In genomic region chr14:58608216-58608615, GRCm38 (mm10) we compare ENCODE assay signal across 10 mouse cellular contexts.
A peak's percentile ranks its signal among the peaks of the same experiment; 100 is the strongest.
DNase-seq lines count a peak whose midpoint lies in the region; ATAC-seq lines count a peak whose summit lies in the region.
"Had no signal": no experiment of that assay in that cellular context is flagged by ENCODE, and none has a peak within 500 bp of the region (broad histone marks: within the 10 kb centered on the region; RNA-seq: fewer than 3 reads in every experiment).

No protein-coding gene starts in this region.

- no peaks in the 10 kb centered on the region for H3K36me3 ChIP-seq in liver, embryonic 12.5 days
- H3K36me3 ChIP-seq: midbrain, embryonic 12.5 days had no signal

- H3K9ac ChIP-seq in liver, embryonic 12.5 days, result no peak overlapping the region
- H3K9ac ChIP-seq: midbrain, embryonic 12.5 days had no signal

- no peaks in the 10 kb centered on the region for H3K4me1 ChIP-seq in liver, embryonic 12.5 days
- H3K4me1 ChIP-seq: midbrain, embryonic 12.5 days had no signal

- no peaks in the 10 kb centered on the region for H3K27me3 ChIP-seq in liver, embryonic 12.5 days (replicated peaks)
- H3K27me3 ChIP-seq: midbrain, embryonic 12.5 days had no signal

- no peak overlapping the region for H3K27ac ChIP-seq in liver, embryonic 12.5 days
- H3K27ac ChIP-seq: midbrain, embryonic 12.5 days had no signal

- WGBS in liver, embryonic 12.5 days (ENCODE audit: insufficient replicate concordance), result 62% methylated on average over 4 of the region's 4 CpGs

- peak; percentile 23 to 48 for DNase-seq in adrenal gland, adult (ENCODE audit: inconsistent age in 2 of 2, low spot score in 1 of 2)
- no peak for DNase-seq in adrenal gland, postnatal 4 days (ENCODE audit: low spot score in 2 of 2)
- DNase-seq in urinary bladder, postnatal 14 days (ENCODE audit: low spot score), result peak; percentile 5
- no peak for DNase-seq in urinary bladder, adult 2 months (ENCODE audit: low spot score)
- DNase-seq in heart, postnatal 14 days, result peak; percentile 13 to 21
- DNase-seq in skeletal muscle tissue, adult 2 months (ENCODE audit: low read depth, low spot score), result peak; percentile 56
- DNase-seq in testis, postnatal 14 days (ENCODE audit: low spot score), result no peak
- DNase-seq: kidney, postnatal 4 days had no signal

- no peak overlapping the region for H3K4me2 ChIP-seq in liver, embryonic 12.5 days
- H3K4me2 ChIP-seq: midbrain, embryonic 12.5 days had no signal

- no peak for ATAC-seq in liver, embryonic 12.5 days

- H3K9me3 ChIP-seq in liver, embryonic 12.5 days (replicated peaks), result no peaks in the 10 kb centered on the region
- H3K9me3 ChIP-seq: midbrain, embryonic 12.5 days had no signal

- no peak overlapping the region for H3K4me3 ChIP-seq in liver, embryonic 12.5 days
- H3K4me3 ChIP-seq: midbrain, embryonic 12.5 days had no signal

- intact Hi-C loops in heart, postnatal 14 days (cut with DNase I), result no loop called here

Comparison
In these comparisons a context has a peak if more than half of its experiments do, and no peak if none do; other contexts are left out.
1. DNase-seq: peak in adrenal gland, adult (2 of 2), urinary bladder, postnatal 14 days (single experiment), heart, postnatal 14 days (2 of 2) and skeletal muscle tissue, adult 2 months (single experiment); none in adrenal gland, postnatal 4 days (0 of 2), urinary bladder, adult 2 months (single experiment) and testis, postnatal 14 days (single experiment).